Mouse (Mus musculus): ENCODE results near the gene Galnt17. TPM values are rescaled to one million over a fixed set of nuclear protein-coding genes. Genes with fewer than 3 reads are reported as not detected.

Gene Galnt17
- polyA plus RNA-seq, 2 experiments from 2014 or later = not detected

- no peak for ATAC-seq
These were observed 382.6 kb downstream of the Galnt17 start for GRCm38 (mm10) chr5:130925681-130926080.

GRCm38 (mm10) chr5:130924245-130924827 is 384.0 kb downstream of the Galnt17 start:
- no peak for ATAC-seq

GRCm38 (mm10) chr5:130919969-130920368 is 388.3 kb downstream of the Galnt17 start:
- no peak for ATAC-seq

- no peak for ATAC-seq
These were observed 393.7 kb downstream of the Galnt17 start for GRCm38 (mm10) chr5:130914606-130915005.

- ATAC-seq = no peak
These were observed 396.7 kb downstream of the Galnt17 start for GRCm38 (mm10) chr5:130911551-130911950.

- no peak for ATAC-seq
These were observed 406.6 kb downstream of the Galnt17 start for GRCm38 (mm10) chr5:130901736-130902135.

- no peak for ATAC-seq
These were observed 412.3 kb downstream of the Galnt17 start for GRCm38 (mm10) chr5:130895991-130896390.

- no peak for ATAC-seq
These were observed 416.6 kb downstream of the Galnt17 start for GRCm38 (mm10) chr5:130891735-130892134.

- ATAC-seq = no peak
These were observed 428.0 kb downstream of the Galnt17 start for GRCm38 (mm10) chr5:130880331-130880730.

- no peak for ATAC-seq
These were observed 432.9 kb downstream of the Galnt17 start for GRCm38 (mm10) chr5:130875391-130875790.

GRCm38 (mm10) chr5:130871086-130871485 is 437.2 kb downstream of the Galnt17 start:
- ATAC-seq = no peak

GRCm38 (mm10) chr5:130869869-130870268 is 438.4 kb downstream of the Galnt17 start:
- no peak for ATAC-seq

- no peak for ATAC-seq
These were observed 446.0 kb downstream of the Galnt17 start for GRCm38 (mm10) chr5:130862302-130862701.

GRCm38 (mm10) chr5:130859736-130860135 is 448.6 kb downstream of the Galnt17 start:
- no peak for ATAC-seq

- ATAC-seq = no peak
These were observed 449.6 kb downstream of the Galnt17 start for GRCm38 (mm10) chr5:130858706-130859105.

- ATAC-seq = no peak
These were observed 450.1 kb downstream of the Galnt17 start for GRCm38 (mm10) chr5:130858148-130858547.

GRCm38 (mm10) chr5:130854430-130854829 is 453.9 kb downstream of the Galnt17 start:
- no peak for ATAC-seq

- ATAC-seq = peak; percentile 39
These were observed 454.9 kb downstream of the Galnt17 start for GRCm38 (mm10) chr5:130853371-130853770.

- ATAC-seq = no peak
These were observed 456.1 kb downstream of the Galnt17 start for GRCm38 (mm10) chr5:130852182-130852581.

- ATAC-seq = no peak
These were observed 458.7 kb downstream of the Galnt17 start for GRCm38 (mm10) chr5:130849610-130850009.

- ATAC-seq = no peak
These were observed 459.7 kb downstream of the Galnt17 start for GRCm38 (mm10) chr5:130848562-130848961.

- ATAC-seq = no peak
These were observed 482.5 kb downstream of the Galnt17 start for GRCm38 (mm10) chr5:130825797-130826196.
